Mouse (Mus musculus): ENCODE data around the gene Il20ra. TPM values are rescaled to one million over a fixed set of nuclear protein-coding genes. Genes with fewer than 3 reads are reported as not detected.
A peak's percentile ranks its signal among the peaks of the same experiment; 100 is the strongest.

The Il20ra gene
- total RNA-seq, 4 experiments from 2014 or later, result not detected

GRCm38 (mm10) chr10:19765459-19765858 lies 53.1 kb downstream of the Il20ra start:
- no peak for DNase-seq (ENCODE audit: low spot score)

- DNase-seq (ENCODE audit: low spot score), result no peak
Observed at GRCm38 (mm10) chr10:19779092-19779491, 66.7 kb downstream of the Il20ra start.

- DNase-seq (ENCODE audit: low spot score), result peak; percentile 3
Observed at GRCm38 (mm10) chr10:19781365-19781764, 69.0 kb downstream of the Il20ra start.

- no peak for DNase-seq (ENCODE audit: low spot score)
Observed at GRCm38 (mm10) chr10:19794996-19795395, 82.6 kb downstream of the Il20ra start.

- DNase-seq (ENCODE audit: low spot score), result no peak
Observed at GRCm38 (mm10) chr10:19802958-19803357, 90.6 kb downstream of the Il20ra start.

- DNase-seq (ENCODE audit: low spot score), result no peak
Observed at GRCm38 (mm10) chr10:19804763-19805162, 92.4 kb downstream of the Il20ra start.

Other genes starting within 250 kb of the Il20ra start
- 10 to 100 TPM; 38.6 to 45.7 (median 39.3) TPM for gene Ifngr1, start 120.6 kb upstream of the Il20ra start, total RNA-seq (2022)
- not detected for gene Il22ra2, start 90.6 kb upstream of the Il20ra start, total RNA-seq (2022)
- not detected for gene Slc35d3, start 138.9 kb downstream of the Il20ra start, total RNA-seq (2022)
- gene Pex7, start 195.1 kb downstream of the Il20ra start, total RNA-seq (2022), result 10 to 100 TPM; 32.5 to 36.9 (median 34.6) TPM
- 10 to 100 TPM; 39.6 to 45.7 (median 40.9) TPM for gene Map3k5, start 221.9 kb downstream of the Il20ra start, total RNA-seq (2022)

All from heart, adult 8-10 months (tissue).